Mouse (Mus musculus) layer of hippocampus, adult 8-10 months (tissue): ENCODE measurements at regions not wholly inside any gene's neighbourhood (a gene's known extent, or its start where the extent isn't known, plus 50 kb on each side); places are given as distances from the start of the nearest gene placed in this dataset.

Experiments
- DNase-seq, 2 experiments: peaks; one replicate each; pipeline ENCODE4 v3.0.0; 2022; ENCODE audit warnings: low spot score in 2 of 2

GRCm38 (mm10) chr7:61615156-61615555 is 731.2 kb upstream of the Ndn start:
- no peak for DNase-seq

- peak; percentile 26 to 31 for DNase-seq
Measured at GRCm38 (mm10) chr7:61644893-61645545, 701.4 kb upstream of the Ndn start.

- DNase-seq: no peak
Measured at GRCm38 (mm10) chr7:61658086-61658485, 688.3 kb upstream of the Ndn start.

- peak; percentile 10 to 16 for DNase-seq
Measured at GRCm38 (mm10) chr7:61683080-61683479, 663.3 kb upstream of the Ndn start.

- no peak for DNase-seq
Measured at GRCm38 (mm10) chr7:61685052-61685655, 661.2 kb upstream of the Ndn start.

GRCm38 (mm10) chr7:61726149-61726548 is 620.2 kb upstream of the Ndn start:
- DNase-seq: peak; percentile 18 to 26

GRCm38 (mm10) chr7:61737511-61737910 is 608.9 kb upstream of the Ndn start:
- no peak for DNase-seq

GRCm38 (mm10) chr7:61739336-61739735 is 607.0 kb upstream of the Ndn start:
- peak in 1 of 2 experiments; percentile 22 for DNase-seq

GRCm38 (mm10) chr7:61769826-61770225 is 576.5 kb upstream of the Ndn start:
- no peak for DNase-seq

- peak; percentile 40 to 42 for DNase-seq
Measured at GRCm38 (mm10) chr7:61790113-61790796, 556.1 kb upstream of the Ndn start.

- DNase-seq: no peak
Measured at GRCm38 (mm10) chr7:61836827-61837226, 509.5 kb upstream of the Ndn start.

- peak; percentile 51 to 72 for DNase-seq
Measured at GRCm38 (mm10) chr7:61837240-61837639, 509.1 kb upstream of the Ndn start.

- no peak for DNase-seq
Measured at GRCm38 (mm10) chr7:61851949-61852348, 494.4 kb upstream of the Ndn start.

- no peak for DNase-seq
Measured at GRCm38 (mm10) chr7:61864517-61864916, 481.9 kb upstream of the Ndn start.

- no peak for DNase-seq
Measured at GRCm38 (mm10) chr7:61866376-61866775, 480.0 kb upstream of the Ndn start.

- DNase-seq: no peak
Measured at GRCm38 (mm10) chr7:61876220-61876619, 470.1 kb upstream of the Ndn start.

GRCm38 (mm10) chr7:61877311-61878065 is 468.9 kb upstream of the Ndn start:
- DNase-seq: peak; percentile 67 to 81

GRCm38 (mm10) chr7:61878095-61878494 is 468.3 kb upstream of the Ndn start:
- DNase-seq: no peak

- no peak for DNase-seq
Measured at GRCm38 (mm10) chr7:61878585-61878984, 467.8 kb upstream of the Ndn start.
